Mouse (Mus musculus) retina, postnatal 1 day (tissue): ENCODE measurements around the gene Ptch2.

Experiments
- DNase-seq: peaks from one replicate; pipeline ENCODE4 v3.0.0-alpha.2; 2012

The Ptch2 gene

DNA sequence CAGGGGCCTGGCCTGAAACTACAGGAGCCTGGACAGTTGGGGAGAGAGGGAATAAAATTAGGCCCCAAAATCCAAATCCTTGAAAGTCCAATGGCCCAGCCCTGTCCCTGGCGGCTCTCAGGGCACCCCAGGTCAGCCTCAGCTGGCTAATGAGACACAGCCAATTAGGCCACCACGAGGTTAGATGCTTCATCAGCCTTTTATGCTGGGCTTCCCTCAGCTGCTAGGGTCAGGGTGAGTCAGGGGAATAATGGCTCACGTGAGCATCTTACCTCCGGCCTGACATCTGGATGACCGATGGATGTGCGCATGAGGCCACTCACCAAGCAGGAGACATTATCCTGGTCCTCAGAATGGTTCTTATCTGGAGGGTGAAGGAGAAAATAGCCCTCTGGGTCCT, 34.9 kb downstream of the Ptch2 start:
- peak; percentile 55 for DNase-seq

DNA sequence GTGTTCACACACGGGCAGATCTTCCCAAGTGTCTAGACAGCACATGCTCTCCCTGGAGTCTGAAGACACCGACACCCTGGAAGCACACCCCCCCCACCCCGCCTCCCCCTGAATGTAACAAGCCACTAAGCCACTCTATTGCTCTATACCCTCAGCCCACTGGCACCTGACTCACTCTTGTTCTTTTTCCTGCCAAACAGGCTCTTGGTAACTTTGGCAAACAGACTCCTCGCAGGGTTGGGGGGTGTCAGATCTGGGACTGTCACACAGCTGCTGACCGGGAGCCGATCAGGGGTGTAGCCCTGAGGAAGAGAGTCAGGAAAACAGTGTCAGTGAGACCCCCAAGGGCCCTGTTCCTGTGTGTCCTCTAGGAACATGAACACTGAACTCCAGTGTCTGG, 35.3 kb downstream of the Ptch2 start:
- DNase-seq = no peak

DNA sequence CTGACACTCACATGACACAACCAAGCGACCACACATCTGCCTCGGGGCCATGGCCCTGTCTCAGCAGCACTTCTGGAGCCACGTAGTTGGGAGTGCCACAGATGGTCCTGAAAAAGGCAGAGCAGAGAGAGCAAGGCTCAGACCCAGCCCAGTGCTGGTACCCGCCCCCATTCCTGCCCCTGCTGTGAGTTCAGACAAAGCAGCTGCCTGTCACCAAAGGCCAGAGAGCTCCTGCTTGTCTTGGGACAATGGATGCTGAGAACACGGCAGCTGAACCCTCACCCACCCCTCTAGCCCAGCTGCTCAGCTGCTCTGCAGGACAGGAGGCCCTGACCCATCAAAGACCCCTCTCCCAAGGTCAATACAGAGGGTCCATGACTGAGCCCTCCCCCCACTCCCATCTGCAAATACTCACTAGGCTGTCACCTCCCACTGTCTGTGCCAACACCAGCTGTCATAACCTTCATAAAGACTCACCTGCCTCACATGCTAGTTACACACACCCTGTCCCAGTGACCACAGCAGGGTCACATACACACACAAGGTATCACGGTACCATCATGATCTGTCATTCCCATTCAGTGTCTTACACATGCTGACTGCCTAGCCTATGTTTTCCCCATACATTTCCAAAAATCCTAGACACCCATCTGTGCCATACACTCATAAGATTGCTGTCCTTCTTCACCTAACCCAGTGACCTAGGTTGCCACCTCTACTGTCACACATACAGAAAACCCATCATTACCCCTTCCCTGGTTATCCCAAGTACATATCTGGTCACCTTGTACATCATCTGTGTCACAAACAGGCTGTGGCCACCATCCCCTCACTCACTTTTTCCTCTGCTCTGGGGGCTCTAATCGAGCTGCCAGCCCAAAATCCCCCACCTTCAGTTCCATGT, 36.3 kb downstream of the Ptch2 start:
- peak; percentile 91 for DNase-seq

DNA sequence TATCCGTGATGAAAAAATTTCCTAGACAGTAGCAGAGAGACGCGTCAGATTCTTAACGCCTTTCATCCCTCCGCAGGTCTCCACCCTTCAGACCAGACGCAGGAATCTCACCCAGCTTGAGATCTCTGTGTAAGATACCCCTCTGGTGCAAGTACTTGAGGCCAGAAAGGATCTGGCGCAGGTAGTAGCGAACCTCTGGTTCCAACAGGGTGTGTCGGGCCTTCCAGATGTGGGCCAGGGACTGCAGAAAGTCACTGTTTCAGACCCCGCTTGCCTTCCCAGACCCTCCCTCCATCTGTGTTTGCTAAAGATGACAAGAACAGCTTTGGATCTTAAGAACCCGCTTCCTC, 36.9 kb downstream of the Ptch2 start:
- DNase-seq = no peak

GRCm38 (mm10) chr4:117133366-117133796, 37.5 kb downstream of the Ptch2 start:
- DNase-seq = peak; percentile 41

- DNase-seq = peak; percentile 97
Observed at GRCm38 (mm10) chr4:117133817-117134600, 38.1 kb downstream of the Ptch2 start, which contains the start of gene Plk3. Plk3 (minus strand) TSS chr4:117133963.

DNA sequence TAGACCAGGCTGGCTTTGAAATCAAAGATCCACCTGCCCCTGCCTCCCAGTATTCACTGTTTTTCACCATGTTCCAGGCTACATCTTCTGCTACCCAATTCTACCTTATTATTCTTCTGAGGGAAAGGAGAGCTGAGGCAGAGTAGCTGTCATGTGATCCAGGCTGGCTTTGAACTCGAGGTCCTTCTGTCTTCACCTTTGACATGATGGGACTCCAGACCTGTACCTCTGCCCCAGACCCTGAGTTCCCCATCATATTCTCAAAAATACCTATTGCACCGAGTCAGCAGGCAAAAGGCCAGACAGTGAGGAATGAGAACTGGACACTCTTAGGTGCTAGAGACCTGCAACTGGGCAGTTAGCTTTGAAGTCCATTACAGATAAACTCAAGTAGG, 38.7 kb downstream of the Ptch2 start:
- no peak for DNase-seq

- no peak for DNase-seq
Observed at GRCm38 (mm10) chr4:117136034-117136433, 40.2 kb downstream of the Ptch2 start.

DNA sequence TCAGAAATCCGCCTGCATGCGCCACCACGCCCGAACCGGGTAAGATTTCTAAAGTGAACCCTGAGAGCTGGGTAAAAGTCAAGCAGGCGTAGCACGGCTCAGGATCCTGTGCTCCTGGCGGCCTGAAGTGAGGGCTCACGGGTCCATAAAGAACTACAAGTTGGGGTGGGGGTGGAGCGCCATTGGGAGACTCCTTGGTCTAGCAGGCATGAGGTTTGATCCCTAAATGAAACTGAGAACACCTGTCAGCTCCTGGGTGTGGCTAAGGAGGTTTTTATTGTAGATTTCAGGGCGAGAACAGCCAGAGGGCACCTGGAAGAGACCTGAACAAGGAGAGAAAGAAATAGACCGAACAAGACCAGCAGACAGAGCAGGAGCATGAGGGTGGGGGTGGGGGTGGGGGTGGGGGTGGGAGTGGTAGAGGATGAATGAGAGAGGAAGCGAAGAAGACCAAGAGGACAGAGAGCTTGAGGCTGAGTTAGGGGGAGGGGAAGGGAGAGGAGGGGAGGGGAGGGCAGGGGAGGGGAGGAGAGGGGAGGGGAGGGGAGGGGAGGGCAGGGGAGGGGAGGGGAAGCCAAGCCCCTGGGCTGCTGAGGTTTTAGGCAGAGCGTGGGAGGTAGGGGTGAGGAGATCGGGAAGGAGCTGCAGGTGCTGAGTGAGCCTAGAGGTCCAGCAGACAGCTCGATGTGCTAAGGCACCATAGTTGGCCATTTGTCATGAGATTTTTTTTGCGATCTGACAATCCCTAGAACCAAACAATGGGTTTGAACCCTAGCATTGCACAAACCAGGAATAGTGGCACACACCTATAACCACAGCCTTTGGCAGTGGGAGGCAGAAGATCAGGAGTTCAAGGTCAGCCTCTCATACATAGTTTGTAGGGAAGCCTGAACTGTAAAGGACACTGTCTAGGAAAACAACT, 42.7 kb downstream of the Ptch2 start:
- DNase-seq = no peak

- DNase-seq = peak; percentile 71
Observed at GRCm38 (mm10) chr4:117139217-117139612, 43.3 kb downstream of the Ptch2 start.

- DNase-seq = peak; percentile 38
Observed at GRCm38 (mm10) chr4:117140613-117141012, 44.7 kb downstream of the Ptch2 start.

- no peak for DNase-seq
Observed at GRCm38 (mm10) chr4:117143023-117143422, 47.1 kb downstream of the Ptch2 start.

DNA sequence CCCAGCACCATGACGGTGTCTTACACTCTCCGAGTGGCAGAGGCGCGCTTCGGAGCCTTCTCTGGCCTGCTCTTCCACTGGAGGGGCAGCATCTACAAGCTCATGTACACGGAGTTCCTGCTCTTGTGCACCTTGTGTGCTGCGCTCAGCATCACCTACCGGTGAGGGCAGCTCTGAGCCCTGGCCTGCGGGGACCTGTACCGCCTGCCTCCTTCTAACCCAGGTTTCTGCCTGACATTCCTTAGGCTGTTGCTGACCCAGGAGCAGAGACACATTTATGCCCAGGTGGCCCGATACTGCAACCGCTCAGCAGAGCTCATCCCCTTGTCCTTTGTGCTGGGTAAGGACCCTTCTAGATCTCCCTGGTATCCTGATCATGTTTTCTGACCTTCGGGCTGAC, 49.4 kb downstream of the Ptch2 start:
- DNase-seq = no peak

DNA sequence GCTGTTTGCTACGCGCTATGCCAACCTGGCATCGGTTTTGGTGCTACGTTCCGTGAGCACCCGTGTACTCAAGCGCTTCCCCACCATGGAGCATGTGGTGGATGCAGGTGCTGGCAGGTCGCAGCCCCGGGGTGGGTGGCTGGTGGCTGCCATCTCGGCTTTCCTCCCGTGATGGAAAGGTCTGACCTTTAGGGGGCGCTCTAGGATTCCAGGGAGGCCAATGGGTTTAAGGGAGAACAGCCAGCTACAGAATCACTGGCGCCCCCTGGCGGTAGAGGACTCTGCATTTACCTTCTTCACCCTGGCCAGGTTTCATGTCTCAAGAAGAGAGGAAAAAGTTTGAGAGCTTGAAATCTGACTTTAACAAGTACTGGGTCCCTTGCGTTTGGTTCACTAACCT, 50.3 kb downstream of the Ptch2 start:
- peak; percentile 91 for DNase-seq

- DNase-seq = no peak
Observed at GRCm38 (mm10) chr4:117148047-117148713, 52.3 kb downstream of the Ptch2 start.

DNA sequence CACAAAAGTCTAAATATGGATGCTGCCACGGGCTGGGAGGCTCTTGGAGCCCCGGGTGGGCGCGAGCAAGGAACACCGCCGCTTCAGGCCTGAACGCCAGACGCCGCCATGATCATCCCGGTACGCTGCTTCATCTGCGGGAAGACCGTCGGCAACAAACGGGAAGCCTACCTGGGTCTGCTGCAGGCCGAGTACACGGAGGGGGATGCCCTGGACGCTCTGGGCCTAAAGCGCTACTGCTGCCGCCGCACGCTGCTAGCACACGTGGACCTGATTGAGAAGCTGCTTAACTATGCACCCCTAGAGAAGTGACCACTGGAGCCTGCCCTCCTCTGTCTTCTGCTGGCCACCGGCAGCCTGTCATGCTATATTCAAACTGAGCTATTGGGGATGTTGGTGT, 52.9 kb downstream of the Ptch2 start:
- no peak for DNase-seq

DNA sequence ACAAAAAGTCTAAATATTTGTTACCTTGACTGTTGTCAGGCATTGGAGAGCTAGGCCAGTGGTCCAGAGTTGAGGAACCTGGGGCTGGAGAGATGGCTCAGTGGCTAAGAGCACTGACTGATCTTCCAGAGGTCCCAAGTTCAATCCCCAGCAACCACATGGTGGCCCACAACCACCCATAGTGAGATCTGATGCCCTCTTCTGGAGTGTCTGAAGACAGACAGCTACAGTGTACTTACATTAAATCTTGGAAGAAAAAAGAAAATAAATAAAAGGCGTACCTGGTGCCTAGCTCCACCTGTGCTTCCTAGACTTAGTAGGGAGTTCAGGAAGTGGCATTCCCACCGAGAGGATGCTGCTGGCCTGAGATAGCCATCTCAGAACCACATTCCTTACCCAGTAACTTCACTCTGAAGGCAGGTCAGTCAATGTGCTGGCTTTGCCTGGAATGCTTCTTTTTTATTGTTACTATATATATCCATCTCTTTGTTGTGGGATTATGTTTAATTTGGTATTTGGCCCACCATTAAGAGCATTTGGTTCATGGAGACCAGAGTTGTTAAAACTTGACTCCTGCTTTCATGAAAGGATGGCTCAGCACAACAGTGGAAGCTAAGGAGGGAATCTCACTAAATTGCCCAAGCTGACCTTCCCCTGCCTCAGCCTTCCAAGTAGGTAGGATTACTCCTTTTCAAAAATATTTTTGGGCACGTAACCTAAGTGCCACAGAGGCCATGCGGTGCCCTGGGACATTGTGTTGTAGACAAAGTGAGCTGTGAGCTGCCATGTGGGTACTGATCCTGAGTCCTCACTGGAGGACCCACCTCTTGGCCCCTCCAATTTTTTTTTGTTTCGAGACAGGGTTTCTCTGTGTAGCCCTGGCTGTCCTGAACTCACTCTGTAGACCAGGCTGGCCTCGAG, 53.7 kb downstream of the Ptch2 start:
- DNase-seq = no peak

- DNase-seq = no peak
Observed at GRCm38 (mm10) chr4:117150212-117150733, 54.4 kb downstream of the Ptch2 start.

DNA sequence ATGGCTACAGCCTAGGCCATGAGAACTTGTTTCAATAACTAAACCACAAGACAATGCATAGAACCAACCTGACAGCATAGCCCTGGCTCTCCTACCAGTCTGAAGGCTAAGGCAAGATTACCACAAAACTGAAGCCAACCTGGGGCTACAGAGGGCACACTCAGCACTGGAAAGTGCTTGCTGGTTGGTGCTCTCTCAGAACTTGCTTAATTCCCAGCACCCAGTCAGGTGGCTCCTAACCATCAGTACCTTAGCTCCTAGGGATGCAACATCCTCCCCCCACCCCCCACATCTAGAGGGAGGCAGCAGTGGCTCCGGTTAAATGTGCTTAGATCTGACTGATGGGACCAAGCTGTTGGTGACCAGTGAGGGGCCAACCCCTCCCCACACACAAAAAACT, 55.5 kb downstream of the Ptch2 start:
- no peak for DNase-seq

DNA sequence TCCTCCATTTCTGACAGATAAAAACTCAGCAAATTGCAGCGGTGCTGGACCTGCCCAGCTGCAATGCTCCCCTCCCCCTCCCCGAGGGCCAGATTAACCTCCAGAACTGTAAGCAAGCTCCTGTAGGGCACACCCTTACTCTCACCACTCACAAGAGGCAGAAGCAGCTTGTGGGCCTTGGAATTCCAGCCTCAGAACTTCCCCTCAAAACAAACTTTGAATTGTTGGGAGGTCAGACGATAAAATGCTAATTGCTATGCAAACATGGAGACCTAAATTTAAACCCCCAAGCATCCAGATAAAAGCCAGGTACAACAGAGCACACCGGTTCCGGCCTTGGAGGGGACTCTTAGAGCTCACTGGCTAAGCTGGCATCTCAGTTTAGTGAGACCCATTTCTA, 56.8 kb downstream of the Ptch2 start:
- DNase-seq = no peak
